Mouse (Mus musculus) midbrain, postnatal 0 days (tissue): Measurements from ENCODE around the gene AU040320. TPM values are rescaled to one million over a fixed set of nuclear protein-coding genes. Genes with fewer than 3 reads are reported as not detected.

Experiments used
- ATAC-seq: fragments of 200-750 bp; cut with Nextera tagmentation; 2 replicates; pipeline ENCODE4 v1.8.0; 2017; ENCODE audit warnings: moderate number of reproducible peaks, mild to moderate bottlenecking, moderate TSS enrichment, moderate library complexity; ENCODE audit not compliant: low FRiP score
- DNase-seq: peaks from one replicate; pipeline ENCODE4 v3.0.0-alpha.2; 2015; ENCODE audit warnings: low spot score
- H3K27ac ChIP-seq: fragments of 300-500 bp; sonication (generic); 2 replicates; pipeline ENCODE4 v1.5.1; 2014; ENCODE audit warnings: low read depth, mild to moderate bottlenecking, low read length, mixed read lengths
- H3K27me3 ChIP-seq: fragments of 300-500 bp; sonication (generic); 2 replicates; pipeline ENCODE4 v1.6.1; 2014; ENCODE audit warnings: low read length, control low read depth, mixed read lengths; ENCODE audit not compliant: insufficient read depth
- H3K36me3 ChIP-seq: fragments of 300-500 bp; sonication (generic); 2 replicates; pipeline ENCODE4 v1.6.1; 2014; ENCODE audit warnings: low read length, control low read depth, mixed read lengths; ENCODE audit not compliant: insufficient read depth
- H3K4me1 ChIP-seq: fragments of 300-500 bp; sonication (generic); 2 replicates; pipeline ENCODE4 v1.6.1; 2014; ENCODE audit warnings: mild to moderate bottlenecking, control low read depth, antibody characterized with exemption, low read length, mixed read lengths; ENCODE audit not compliant: insufficient read depth
- H3K4me2 ChIP-seq: fragments of 300-500 bp; sonication (generic); 2 replicates; pipeline ENCODE4 v1.6.1; 2014; ENCODE audit warnings: low read depth, mild to moderate bottlenecking, low read length, mixed read lengths; ENCODE audit not compliant: poor library complexity, severe bottlenecking
- H3K4me3 ChIP-seq: fragments of 300-500 bp; sonication (generic); 2 replicates; pipeline ENCODE4 v1.5.1; 2014; ENCODE audit warnings: low read depth, mild to moderate bottlenecking, low read length, moderate library complexity
- H3K9ac ChIP-seq: fragments of 300-500 bp; sonication (generic); replicated peaks from 2 replicates; pipeline ENCODE4 v1.6.1; 2014; ENCODE audit warnings: mild to moderate bottlenecking, low read length, moderate library complexity, mixed read lengths; ENCODE audit not compliant: poor library complexity, severe bottlenecking
- H3K9me3 ChIP-seq: fragments of 300-500 bp; sonication (generic); 2 replicates; pipeline ENCODE4 v1.6.1; 2016; ENCODE audit warnings: low read length, control low read depth
- CTCF ChIP-seq: IDR thresholded peaks from 2 replicates; pipeline ENCODE4 v1.5.1; 2016; ENCODE audit warnings: antibody characterized with exemption, mild to moderate bottlenecking
- WGBS: fragments of 180-500 bp; shearing (Covaris S2); extraction: QIAGEN DNeasy Blood & Tissue Kit; methylation state at CpG from one replicate; pipeline ENCODE4 v1.1.7; 2014; 5-methylcytosine and 5-hydroxymethylcytosine counted together
- polyA plus RNA-seq: library from polyadenylated mRNA; unstranded; fragments of >200 nt; fragmentation: Nextera tagmentation; extraction: Ambion mirVana; gene quantifications from 2 replicates; pipeline ENCODE4 v1.2.1, GENCODE M21; 2015
- total RNA-seq: library from RNA; depleted of rRNA; stranded (reverse); fragments of >200 nt; gene quantifications from 2 replicates; pipeline ENCODE4 v1.2.3, GENCODE M21; 2014

AU040320 gene
- total and polyA plus RNA-seq, 2 experiments from 2014 or later = 35.5 to 40.1 TPM

- H3K4me1 ChIP-seq = peaks cover 15% of the 10 kb centered on the region; the same call in 1 of the 2 replicates
- peak; percentile 43 for DNase-seq
- H3K36me3 ChIP-seq = peaks cover 25% of the 10 kb centered on the region
Measured at GRCm38 (mm10) chr4:126752024-126752607, 1.2 kb upstream of the AU040320 start.

GRCm38 (mm10) chr4:126752608-126753141 lies 669 bp upstream of the AU040320 start:
- peak overlapping the region; percentile 95 for H3K9ac ChIP-seq
- no peaks in the 10 kb centered on the region for H3K9me3 ChIP-seq
- ATAC-seq = 0 out of 2 replicates have a peak, but pooled peaks have one; percentile 4
- peaks cover 15% of the 10 kb centered on the region; the same call in 1 of the 2 replicates for H3K4me1 ChIP-seq
- WGBS = 0% methylated on average over 23 of the region's 23 CpGs
- DNase-seq = peak; percentile 57
- peak overlapping the region; percentile 94 for H3K4me3 ChIP-seq
- peak overlapping the region; percentile 94 for H3K4me2 ChIP-seq
- no peak for TF ChIP-seq CTCF
- H3K27ac ChIP-seq = peak overlapping the region; percentile 97
- H3K27me3 ChIP-seq = no peaks in the 10 kb centered on the region
- peaks cover 23% of the 10 kb centered on the region for H3K36me3 ChIP-seq

More at GRCm38 (mm10) chr4:126752024-126752607, 1.2 kb upstream of the AU040320 start:
- no peak for ATAC-seq
- Histone ChIP-seq H3K9me3 (no peaks in the 10 kb centered on the region), H3K9ac (peak overlapping the region; percentile 95), H3K4me3 (peak overlapping the region; percentile 94), H3K4me2 (peak overlapping the region; percentile 94), H3K27ac (peak overlapping the region; percentile 97; the same call in 1 of the 2 replicates), H3K27me3 (no peaks in the 10 kb centered on the region)
- peak; percentile 43 for TF ChIP-seq CTCF
- 3% methylated on average over 13 of the region's 13 CpGs for WGBS

- Histone ChIP-seq H3K4me3 (peak overlapping the region; percentile 94), H3K4me2 (peak overlapping the region; percentile 94), H3K4me1 (peaks cover 15% of the 10 kb centered on the region; the same call in 1 of the 2 replicates), H3K9ac (peak overlapping the region; percentile 95), H3K27ac (peak overlapping the region; percentile 97), H3K9me3 (no peaks in the 10 kb centered on the region), H3K27me3 (no peaks in the 10 kb centered on the region), H3K36me3 (peaks cover 13% of the 10 kb centered on the region)
- DNase-seq = no peak
- WGBS = 1% methylated on average over 12 of the region's 12 CpGs
- TF ChIP-seq CTCF = no peak
- ATAC-seq = no peak
Measured at GRCm38 (mm10) chr4:126754231-126754611, 877 bp downstream of the AU040320 start.

GRCm38 (mm10) chr4:126754736-126755374 lies 1.5 kb downstream of the AU040320 start:
- peak overlapping the region; percentile 94 for H3K4me3 ChIP-seq
- no peaks in the 10 kb centered on the region for H3K9me3 ChIP-seq
- no peak for TF ChIP-seq CTCF
- no peaks in the 10 kb centered on the region for H3K27me3 ChIP-seq
- 40% methylated on average over 12 of the region's 12 CpGs for WGBS
- no peak overlapping the region for H3K9ac ChIP-seq
- ATAC-seq (no peak), DNase-seq (no peak)
- peak overlapping the region; percentile 94 for H3K4me2 ChIP-seq
- peaks cover 15% of the 10 kb centered on the region; the same call in 1 of the 2 replicates for H3K4me1 ChIP-seq
- peaks cover 9% of the 10 kb centered on the region for H3K36me3 ChIP-seq
- no peak overlapping the region for H3K27ac ChIP-seq

- TF ChIP-seq CTCF = no peak
- no peak overlapping the region for H3K4me3 ChIP-seq
- DNase-seq (peak; percentile 46), ATAC-seq (no peak)
- 57% methylated on average over 4 of the region's 4 CpGs for WGBS
- peaks cover 2% of the 10 kb centered on the region; the same call in 1 of the 2 replicates for H3K36me3 ChIP-seq
- no peaks in the 10 kb centered on the region for H3K27me3 ChIP-seq
- no peak overlapping the region for H3K27ac ChIP-seq
- H3K4me1 ChIP-seq = peaks cover 5% of the 10 kb centered on the region; the same call in 1 of the 2 replicates
- no peak overlapping the region for H3K9ac ChIP-seq
- H3K9me3 ChIP-seq = no peaks in the 10 kb centered on the region
- no peak overlapping the region for H3K4me2 ChIP-seq
Measured at GRCm38 (mm10) chr4:126756766-126757165, 3.4 kb downstream of the AU040320 start.

- 87% methylated on average over 5 of the region's 5 CpGs for WGBS
- no peak for TF ChIP-seq CTCF
- H3K36me3 ChIP-seq = peaks cover 4% of the 10 kb centered on the region; the same call in 1 of the 2 replicates
- no peak overlapping the region for H3K27ac ChIP-seq
- no peak overlapping the region for H3K9ac ChIP-seq
- H3K4me2 ChIP-seq = no peak overlapping the region
- ATAC-seq (no peak), DNase-seq (no peak)
- no peaks in the 10 kb centered on the region for H3K27me3 ChIP-seq
- H3K4me3 ChIP-seq = no peak overlapping the region
- H3K9me3 ChIP-seq = no peaks in the 10 kb centered on the region
- peaks cover 5% of the 10 kb centered on the region; the same call in 1 of the 2 replicates for H3K4me1 ChIP-seq
Measured at GRCm38 (mm10) chr4:126758299-126758698, 5.0 kb downstream of the AU040320 start.
